Mouse (Mus musculus): ENCODE results near the gene 1700020N01Rik.

1700020N01Rik gene

DNA sequence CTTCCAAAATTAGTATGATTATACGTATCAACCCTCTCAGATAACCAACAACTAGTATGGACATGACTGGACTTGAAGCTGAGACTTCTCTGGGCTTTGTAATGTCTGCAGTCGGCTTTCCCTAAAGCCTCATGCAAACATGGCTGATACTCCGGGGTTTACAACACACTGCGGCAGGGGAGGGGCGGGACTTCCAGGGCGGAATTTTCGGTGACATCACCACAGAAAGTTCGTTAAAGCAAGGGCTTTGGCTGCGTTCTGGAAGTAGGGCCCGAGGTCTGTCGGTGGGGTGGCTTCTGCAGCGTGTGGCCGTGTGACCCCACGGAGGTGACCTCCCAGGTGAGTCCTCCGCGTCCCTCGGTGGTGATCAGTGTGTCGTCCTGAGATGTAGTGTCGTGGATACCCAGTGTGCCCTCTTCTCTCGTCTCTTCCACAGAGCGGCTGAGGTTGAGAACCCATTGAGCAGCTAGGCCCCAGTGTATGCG lies at the start of gene 1700020N01Rik:
Gene 1700020N01Rik, plus strand, starts transcription at position 250 of the 485 bp plus-strand sequence.
- DNase-seq, result no peak

DNA sequence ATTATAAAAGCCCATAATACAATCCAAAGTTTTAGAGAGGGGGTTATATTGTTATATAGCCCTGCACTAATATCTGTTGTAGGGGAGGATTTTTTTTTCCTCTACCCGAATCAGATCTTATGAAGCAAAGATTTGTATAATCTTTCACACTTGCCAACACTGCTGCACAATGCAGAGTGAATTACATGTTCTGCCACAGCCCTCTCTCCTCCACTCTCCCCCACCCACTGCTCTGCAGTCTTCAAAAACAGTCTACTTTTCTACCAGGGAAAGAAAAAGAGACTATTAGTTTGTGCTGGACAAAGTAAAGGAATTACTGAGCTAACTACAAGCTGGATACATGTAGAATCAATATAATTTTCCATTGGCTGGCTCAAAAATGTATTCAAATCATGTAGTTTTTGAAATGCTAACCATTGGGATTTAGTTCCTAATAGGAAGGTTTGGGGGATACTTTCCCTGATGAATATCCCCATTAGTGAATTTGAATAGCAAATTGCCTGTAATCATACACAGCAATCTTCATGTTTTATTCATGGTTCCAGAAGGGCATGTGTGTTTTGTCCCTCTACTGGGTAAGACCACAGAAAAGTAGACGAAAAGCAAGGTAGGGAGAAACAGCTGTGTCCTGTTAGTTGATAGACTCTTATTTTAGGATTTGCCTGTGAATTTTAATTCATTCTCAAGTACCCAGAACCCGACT lies 49.2 kb upstream of the 1700020N01Rik start:
- DNase-seq, result no peak

DNA sequence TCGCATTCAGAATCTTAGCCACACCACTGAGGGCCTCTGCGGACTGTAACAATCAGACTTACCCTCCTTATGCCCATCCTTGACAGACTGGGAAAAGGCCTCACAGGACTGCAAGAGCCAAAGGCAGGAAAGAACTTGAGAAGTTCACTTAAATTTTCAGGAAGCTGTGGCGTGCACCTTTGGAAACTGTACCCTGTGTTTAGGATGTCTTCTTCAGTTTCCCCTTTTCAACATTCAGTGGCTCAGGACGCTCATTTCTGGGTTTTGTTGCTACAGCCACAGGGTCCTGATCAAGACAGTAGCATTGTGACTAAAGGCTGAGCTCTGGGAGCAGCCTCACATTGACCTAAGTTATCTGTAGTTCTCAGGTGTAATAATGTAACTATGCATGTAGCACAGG lies 48.2 kb upstream of the 1700020N01Rik start:
- no peak for DNase-seq

DNA sequence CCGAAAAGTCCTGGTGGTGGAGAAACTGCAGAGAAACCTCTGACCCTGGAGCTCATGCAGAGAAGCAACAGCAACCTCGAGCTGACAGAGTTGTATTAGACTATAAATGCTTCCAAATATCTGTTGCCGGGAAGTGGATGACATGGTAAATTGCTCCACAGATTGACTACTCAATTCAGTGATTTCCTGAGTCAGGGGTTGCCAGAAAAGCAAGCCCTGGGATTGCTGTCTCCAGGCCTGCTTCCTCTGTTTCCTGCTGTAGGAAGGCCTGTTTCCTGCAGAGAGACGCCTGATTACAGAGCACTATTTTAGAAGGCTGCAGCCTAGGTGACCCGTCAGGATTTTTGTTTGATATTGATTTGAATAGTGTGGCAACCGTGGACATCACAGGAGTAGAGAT lies 47.5 kb upstream of the 1700020N01Rik start:
- DNase-seq, result peak; percentile 58 to 79

DNA sequence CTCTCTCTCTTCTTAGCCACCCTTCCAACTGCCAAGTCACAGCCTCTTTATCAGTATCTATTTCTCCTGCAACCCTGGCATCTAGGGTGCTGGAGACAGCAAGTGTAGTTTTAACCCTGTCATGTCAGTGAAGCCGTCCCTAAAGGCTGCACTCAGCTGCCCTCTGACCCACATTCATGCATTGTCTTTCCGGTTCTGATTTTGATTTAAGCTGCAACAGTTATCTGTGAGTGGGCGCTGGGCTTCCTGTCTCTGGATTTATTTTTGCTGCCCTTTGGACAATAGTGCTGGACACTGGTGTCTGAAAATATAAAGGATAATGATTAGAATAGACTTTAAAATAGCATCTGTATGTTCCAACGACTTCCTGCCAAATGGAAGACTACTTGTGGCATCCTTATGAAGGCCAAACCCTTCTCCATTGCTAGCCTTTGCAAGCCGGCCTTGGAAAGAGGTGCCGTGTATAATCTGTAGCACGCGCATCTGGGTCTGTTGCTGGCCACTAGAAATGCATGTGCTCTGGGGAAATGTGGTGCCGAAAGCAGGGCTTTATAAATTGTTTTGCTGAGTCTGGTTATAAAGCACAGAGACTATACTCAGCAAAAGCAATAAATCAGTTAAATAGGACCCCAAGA lies 44.0 kb upstream of the 1700020N01Rik start:
- no peak for DNase-seq

DNA sequence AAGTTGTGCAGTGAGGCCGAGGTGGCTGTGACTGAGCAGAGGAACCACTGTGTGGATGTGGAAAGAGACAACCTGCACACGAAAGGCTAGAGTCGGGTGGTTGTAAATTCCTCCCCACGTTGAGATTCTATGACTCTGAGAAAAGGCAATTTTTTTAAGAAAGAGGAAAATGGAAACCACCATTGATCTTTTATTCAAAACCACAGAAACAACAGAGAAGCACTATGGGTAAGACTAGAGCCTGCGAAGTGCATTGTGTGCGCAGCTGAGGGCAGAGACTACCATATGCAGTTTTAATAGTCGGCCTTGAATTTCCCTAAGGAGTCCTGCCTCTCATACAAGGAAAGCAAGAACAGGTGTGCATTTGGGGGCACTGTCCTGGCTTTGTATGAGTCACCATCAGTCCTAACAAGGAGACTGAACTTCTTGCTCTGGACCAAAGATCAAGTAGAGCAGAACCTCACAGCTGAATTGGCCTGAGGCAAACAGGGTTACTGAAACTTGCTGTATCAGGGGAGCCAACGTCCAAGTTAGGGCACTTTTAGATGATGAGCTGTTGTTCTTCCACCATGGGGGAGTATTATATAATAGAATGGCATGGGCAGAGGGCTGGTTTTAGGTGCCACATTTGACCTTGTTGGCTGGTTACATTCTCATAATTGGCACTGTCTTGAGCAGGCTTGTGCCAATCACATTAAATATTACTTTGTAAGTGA lies 39.8 kb upstream of the 1700020N01Rik start:
- DNase-seq, result peak; percentile 54 to 88

DNA sequence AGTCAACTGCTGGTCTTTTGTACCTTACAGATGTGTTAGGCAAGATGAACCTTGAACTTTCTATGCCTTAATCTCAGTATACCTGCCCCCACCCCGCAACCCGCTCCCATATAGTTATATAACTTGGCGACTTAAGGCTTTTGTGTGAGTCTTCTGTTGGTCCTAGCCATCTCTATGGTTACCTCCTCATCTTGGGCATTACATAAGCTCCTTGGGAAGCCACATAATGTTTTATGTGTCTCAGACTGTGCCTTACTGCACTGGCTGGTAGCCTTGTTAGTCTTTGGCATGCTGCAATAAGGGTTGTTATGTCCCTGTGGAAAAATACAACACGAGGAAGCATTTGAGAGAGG lies 39.3 kb upstream of the 1700020N01Rik start:
- DNase-seq, result peak in 1 of 2 experiments; percentile 38

DNA sequence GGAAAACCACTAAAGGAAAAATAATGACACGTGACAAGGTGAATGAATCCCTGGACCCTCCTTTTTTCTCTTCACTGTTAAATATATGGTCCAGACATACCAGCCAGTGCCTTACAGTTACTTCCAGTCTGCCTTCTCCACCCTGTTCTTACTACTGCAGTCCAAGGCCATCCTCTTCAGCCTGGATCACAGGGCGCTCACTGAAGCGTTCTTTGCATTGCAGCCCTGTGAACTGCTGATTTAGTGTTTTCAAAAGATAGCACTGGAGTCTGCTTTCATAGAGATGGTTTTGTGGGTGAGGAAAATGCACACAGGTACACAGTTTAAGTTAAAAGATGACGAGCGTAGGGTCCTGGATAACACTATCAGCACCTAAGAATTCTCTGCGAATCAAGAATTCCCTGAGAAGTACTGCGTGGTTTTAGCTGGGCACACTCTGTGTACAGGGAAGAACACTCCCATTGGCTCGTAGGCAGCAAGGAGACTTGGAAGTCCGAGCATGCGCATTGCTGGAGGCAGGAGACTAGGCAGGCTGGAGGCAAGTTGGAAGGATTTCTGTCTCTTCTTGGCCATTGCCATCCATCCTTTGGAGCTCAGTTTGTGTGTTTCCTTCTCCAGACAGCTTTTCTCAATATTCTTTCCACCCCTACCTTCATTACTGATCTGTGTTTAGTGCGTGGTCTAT lies 37.9 kb upstream of the 1700020N01Rik start:
- DNase-seq, result peak in 1 of 2 experiments; percentile 44

DNA sequence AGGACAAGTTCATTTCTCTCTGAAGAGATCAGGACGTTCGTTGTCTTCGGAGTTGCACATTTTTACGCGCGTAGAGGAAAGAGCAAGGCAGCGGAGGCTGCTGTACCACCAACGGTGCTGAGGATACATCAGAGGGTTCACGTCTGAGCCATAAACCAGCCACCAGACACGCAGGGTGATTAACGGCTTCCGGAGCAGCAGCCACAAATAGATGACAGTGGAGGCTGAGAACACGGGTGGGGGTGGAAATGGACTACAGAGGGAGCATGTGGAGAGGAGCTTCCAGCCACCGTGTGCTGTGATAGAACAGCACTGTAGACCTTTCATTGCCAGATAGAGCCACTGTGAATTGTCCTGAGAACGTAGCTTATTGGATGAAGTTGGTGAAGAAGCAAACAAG lies 33.2 kb upstream of the 1700020N01Rik start:
- DNase-seq, result peak; percentile 72 to 75

DNA sequence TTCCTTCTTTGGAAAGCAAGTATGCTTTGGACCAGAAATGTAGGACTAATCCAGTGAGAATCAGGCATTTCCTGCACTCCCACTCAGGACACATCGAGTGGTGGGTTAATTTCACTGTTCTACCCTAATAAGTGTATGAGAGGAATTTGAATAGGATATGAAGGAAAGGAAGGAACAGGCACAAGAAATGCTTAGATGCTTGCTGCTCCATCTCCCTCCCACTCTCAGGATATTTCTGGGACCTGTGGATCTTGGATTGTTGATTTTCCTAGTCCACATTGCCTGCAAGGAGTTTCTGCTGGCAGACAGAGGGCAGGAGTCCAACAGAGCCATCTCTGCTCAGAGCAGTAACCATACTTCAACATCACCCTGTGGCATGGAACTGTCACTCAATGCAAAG lies 31.8 kb upstream of the 1700020N01Rik start:
- DNase-seq, result no peak

DNA sequence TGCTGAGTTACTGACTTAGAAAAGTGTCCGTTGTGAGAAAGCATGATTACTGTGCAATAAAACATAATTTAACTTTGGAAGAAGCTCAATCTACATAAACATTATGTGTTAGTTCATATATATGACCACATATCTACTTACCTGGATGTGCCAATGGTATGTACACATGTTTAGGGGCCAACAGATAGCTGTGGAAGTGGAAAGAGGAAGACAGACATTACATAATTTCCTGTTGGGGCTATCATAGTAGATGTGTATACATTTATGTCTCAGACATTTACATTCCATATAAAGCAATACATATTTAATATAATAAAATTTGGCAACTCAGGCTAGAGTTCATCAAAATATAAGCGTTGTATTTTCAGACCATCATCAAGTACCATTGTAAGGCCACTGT lies 29.5 kb upstream of the 1700020N01Rik start:
- no peak for DNase-seq

DNA sequence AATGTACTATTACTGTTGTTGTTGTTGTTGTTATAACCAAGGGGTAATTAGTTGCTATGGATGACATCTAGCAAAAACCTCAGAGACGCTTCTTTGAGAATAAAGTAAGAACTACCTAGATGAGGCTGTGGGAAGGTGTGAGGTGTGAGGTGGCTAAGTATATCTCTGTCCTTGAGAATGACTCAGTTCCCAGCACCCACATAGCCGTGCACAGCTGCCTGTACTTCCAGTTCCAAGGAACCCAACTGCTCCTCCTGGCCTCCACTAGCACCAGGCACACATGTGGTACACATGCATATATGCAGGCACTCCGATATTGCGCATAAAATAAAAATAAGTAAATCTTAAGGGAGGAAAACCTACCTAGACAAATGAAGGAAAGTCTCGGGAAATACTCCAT lies 28.8 kb upstream of the 1700020N01Rik start:
- no peak for DNase-seq

DNA sequence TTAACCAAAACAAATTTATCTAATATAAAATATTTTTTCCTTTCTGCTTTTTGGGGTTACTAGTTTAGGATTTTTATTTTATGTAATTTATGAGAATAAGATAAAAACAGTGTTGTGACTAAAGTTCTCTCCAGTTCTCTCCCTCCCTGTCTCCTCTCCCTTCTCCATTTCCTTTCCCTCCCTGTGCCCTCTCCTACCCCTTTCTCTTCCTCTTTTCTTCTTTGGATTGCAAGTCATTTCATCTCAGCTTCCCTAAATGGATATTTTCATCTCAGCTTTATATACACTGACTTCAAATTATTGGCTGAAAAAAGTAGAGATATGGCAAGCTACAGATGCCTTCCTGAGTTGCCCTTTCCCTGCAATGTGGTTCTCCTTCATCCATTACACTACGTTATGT lies 26.9 kb upstream of the 1700020N01Rik start:
- no peak for DNase-seq

DNA sequence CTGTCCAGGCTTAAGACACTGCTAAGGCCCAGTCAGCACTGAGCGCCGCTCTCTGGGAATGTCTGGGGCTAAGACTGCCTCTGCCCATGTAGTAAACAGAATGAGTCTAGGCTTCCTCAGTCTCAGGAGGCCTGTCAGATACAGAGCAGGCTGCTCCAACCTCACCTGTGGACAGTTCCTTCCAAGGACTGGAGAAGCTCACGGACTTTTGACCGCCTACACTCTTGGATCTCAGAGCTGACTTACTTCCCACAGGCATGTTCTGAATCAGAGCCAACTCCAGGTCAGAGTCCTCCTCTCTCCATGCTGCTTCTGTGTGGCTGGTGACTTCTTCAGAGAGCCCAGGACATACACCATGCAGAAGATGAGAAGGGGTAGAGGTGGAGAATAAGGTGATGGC lies 21.3 kb upstream of the 1700020N01Rik start:
- peak; percentile 78 to 90 for DNase-seq

DNA sequence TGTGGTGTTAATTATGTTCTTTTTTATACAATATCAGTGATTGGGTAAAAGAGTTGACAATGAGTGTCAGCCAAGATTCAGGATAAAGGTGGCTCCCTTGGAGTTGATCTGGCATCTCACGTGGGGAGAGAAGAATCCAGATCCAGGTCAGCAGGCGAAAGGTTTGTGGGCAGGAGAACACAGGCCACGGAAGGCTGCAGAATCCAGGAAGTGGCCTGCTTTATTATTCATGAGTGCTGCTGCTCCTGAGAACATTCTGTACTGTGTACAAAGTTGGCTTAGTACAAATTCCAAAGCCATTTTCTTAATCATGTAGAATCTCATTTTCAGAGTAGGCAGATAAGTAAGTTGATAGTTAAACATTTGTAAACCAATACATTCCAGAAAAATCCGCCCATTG lies 19.2 kb upstream of the 1700020N01Rik start:
- peak; percentile 70 to 93 for DNase-seq

DNA sequence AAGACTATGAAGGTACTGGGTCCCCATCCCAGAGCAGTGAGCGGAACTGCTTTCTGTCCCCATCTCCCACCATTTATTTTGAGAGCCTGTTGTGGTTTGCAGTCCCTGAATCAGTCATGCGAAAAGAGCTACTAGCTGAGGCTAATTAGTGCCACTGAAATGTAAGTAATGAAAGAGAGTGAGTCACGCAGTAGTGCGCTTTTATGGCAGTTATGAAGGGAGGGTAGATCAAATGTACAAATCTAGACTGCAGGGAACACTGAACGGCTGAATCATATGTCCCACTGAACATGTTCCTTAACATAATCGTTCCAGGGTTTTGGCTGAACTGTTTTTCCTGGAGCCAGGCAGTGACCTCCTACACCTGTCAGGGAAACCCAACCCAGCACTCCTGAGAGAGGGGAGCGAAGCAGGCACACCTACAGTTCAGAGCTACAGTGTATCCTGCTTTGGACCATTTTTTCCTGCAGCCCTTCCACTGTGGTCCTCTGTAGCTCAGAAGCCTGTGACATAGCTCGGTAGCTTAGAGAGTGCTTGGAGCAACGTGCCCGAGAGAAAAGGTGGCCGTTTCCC lies 17.1 kb upstream of the 1700020N01Rik start:
- no peak for DNase-seq

DNA sequence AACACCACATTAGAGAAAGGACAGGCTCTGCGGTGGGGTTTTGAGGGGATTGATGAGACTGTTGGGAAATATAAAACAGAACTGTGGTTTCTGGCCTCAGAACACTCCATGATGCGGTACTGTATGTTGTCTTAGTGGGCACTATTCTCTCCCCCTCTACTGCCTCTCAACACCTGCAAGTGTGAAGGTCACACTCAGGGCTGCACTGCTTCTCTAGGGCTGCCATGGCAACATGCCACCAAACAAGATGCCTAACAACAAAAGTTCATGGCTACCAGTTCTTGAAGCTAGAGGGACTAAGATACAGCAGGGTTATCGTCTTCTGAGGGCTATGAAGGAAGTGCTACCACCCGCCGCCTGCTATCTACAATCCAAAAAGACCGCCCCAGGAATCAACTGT lies 15.1 kb upstream of the 1700020N01Rik start:
- no peak for DNase-seq

DNA sequence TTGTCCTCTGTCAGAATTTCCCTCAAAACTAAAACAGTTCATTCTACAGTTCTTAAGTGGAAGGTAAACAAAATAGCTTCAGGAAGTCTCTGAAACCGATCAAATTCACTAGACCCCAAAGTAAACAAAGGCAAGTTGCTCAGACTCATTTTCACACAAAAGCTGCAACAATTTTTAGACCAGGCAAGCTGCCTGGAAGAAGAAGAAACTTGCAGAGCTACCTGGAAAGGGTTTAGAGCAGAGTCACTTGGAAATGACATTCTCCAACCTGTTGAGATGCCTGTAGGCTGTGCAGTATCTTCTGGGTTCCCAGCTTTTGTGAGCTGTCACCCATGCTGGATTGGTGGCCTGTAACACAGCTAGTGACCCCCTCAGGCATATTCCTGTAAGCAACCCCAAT lies 11.4 kb upstream of the 1700020N01Rik start:
- no peak for DNase-seq

DNA sequence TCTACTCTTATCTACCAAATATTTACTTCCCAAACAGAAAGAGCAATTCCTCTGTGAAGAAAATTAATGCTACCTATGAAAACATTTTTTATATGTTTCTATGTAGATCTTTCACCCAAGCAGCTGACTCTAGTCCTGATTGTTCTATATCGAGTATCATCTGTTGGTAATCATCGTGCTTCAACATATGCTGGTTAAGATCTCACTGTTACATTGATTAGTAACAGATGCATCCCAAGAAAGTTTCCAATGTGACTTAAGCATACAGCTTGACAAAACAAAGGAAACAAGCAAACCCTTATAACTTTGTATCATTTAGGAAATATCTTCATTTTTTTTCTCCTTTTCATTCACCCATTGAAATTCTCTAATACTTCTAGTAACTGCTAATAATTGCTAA lies 5.9 kb upstream of the 1700020N01Rik start:
- no peak for DNase-seq

DNA sequence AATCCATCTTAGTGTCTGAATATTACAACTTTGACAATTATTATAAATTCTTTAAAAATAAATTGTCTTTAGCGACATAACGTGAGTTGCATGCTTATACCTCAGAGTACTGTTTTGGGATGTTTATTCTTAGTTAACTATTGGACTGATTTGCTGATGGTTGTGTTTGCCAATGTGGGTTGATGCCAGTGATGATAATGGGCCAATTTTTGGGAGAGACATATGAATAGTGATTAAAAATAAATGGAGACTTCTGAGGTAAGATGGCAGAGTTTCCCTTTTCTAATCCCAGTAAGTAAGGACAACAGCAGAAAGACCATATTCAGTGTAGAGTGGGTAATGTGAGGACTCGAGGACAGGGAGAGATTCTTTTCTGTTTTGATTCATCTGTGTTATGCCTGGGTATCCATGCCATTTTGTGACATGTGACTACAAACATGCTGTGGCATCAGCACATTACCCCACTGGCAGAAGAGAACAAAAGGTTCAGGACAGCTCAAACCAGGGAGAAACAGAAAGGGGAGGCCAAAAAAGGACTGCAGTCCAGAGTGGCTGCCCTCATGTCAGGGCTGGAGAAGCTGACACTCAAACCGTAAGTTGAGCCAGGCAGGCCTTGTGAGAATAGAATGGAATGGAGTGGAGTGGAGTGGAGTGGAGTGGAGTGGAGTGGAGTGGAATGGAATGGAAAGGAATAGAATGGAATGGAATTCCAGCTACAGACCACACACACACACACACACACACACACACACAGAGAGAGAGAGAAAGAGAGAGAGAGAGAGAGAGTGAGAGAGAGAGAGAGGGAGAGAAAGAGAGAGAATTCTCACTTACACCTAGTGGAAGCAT lies 4.7 kb upstream of the 1700020N01Rik start:
- DNase-seq, result no peak

DNA sequence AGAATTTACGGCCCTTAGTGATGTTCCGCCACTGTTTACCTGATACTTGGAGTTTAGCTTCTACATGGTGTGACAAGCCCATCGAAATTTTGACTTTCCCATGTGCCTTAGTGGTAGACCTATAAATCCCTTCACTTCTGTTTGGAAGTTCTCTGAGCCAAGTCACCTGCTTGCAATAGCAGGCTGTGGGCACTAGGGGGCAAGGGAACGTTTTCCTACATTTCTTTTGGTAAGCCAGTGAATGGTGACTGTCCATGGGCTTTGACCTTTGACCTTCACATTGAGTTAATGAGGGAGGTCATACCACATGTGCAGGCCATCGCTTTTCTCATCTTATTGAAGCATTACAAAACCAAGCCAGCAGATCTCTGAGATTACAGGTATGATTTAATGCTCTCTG lies 8.0 kb downstream of the 1700020N01Rik start:
- peak; percentile 80 to 85 for DNase-seq

DNA sequence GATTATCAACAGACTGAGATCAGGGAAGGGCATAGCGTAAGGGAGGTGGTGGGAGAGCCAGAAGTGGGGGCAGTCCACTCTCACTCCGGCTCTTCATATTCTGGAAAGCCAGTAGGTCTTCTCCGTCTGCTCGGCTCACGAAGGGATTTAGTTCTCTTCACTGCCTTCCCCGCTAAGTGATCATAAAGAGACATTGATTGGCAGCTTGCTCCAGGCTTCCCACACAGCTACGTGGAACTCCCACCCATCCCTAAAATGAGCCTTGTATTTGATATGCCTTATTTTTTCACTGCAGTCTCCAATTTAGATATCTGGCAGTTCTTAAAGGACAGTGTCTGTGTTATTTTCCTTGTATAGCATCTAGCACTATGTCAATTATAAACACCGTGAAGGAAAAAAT lies 11.5 kb downstream of the 1700020N01Rik start:
- no peak for DNase-seq
